Comparison of ENCODE assay signal across 23 mouse cellular contexts in the genomic region with DNA sequence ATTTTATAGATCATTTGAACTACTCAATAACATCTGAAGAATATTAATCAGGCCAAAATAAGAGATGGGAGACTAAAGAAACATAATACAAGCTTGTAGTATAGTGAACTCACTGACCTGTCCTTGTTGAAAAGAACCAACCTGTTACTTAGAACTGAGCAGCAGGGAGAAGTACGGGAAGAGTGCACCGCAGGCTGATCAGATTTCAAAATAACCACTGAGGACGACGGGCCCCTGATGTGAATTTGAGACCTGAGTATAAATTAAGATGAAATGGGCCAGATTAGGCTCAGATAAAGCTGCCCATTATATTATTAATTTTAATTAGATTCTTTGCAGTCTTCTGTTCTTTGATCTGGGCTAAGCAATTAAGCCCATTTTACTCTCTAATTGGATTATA.
A peak's percentile ranks its signal among the peaks of the same experiment; 100 is the strongest.
DNase-seq lines count a peak whose midpoint lies in the region; ATAC-seq and TF ChIP-seq lines count a peak whose summit lies in the region.
"Had no signal": no experiment of that assay in that cellular context is flagged by ENCODE, and none has a peak within 500 bp of the region (broad histone marks: within the 10 kb centered on the region; RNA-seq: fewer than 3 reads in every experiment).

No protein-coding gene starts in this region.

- H3K4me2 ChIP-seq in embryonic facial prominence, embryonic 14.5 days (ENCODE audit: low read depth, low read length), result no peak overlapping the region
- no peak overlapping the region for H3K4me2 ChIP-seq in forebrain, embryonic 11.5 days (ENCODE audit: low read depth, low read length, severe bottlenecking)
- no peak overlapping the region for H3K4me2 ChIP-seq in forebrain, embryonic 13.5 days
- no peak overlapping the region for H3K4me2 ChIP-seq in forebrain, embryonic 12.5 days
- H3K4me2 ChIP-seq in forebrain, embryonic 16.5 days (ENCODE audit: low read length), result no peak overlapping the region
- H3K4me2 ChIP-seq in intestine, embryonic 16.5 days (ENCODE audit: low read depth, low read length), result no peak overlapping the region

- ATAC-seq in embryonic facial prominence, embryonic 14.5 days (ENCODE audit: low read depth), result peak; percentile 65; the same call in 1 of the 2 replicates
- ATAC-seq in forebrain, embryonic 11.5 days (replicated peaks; ENCODE audit: low FRiP score), result peak; percentile 67; the same call in 1 of the 2 replicates
- ATAC-seq in forebrain, embryonic 13.5 days, result no peak
- ATAC-seq in forebrain, embryonic 12.5 days (ENCODE audit: low FRiP score), result peak; percentile 53; the same call in 1 of the 2 replicates
- no peak for ATAC-seq in forebrain, embryonic 16.5 days
- ATAC-seq in intestine, embryonic 16.5 days, result no peak
- ATAC-seq: activated CD4-positive, CD25-positive, alpha-beta regulatory T cell, adult 4 months; CD4-positive, CD25-positive, alpha-beta regulatory T cell, adult 4 months; Patski had no signal

- no peak overlapping the region for H3K4me3 ChIP-seq in embryonic facial prominence, embryonic 14.5 days (ENCODE audit: low read depth, low read length)
- H3K4me3 ChIP-seq in embryonic facial prominence, embryonic 10.5 days, result no peak overlapping the region
- no peak overlapping the region for H3K4me3 ChIP-seq in forebrain, embryonic 11.5 days (ENCODE audit: low read depth, low read length)
- no peak overlapping the region for H3K4me3 ChIP-seq in forebrain, embryonic 13.5 days
- no peak overlapping the region for H3K4me3 ChIP-seq in forebrain, embryonic 12.5 days (replicated peaks)
- H3K4me3 ChIP-seq in forebrain, embryonic 16.5 days (replicated peaks; ENCODE audit: low read length), result no peak overlapping the region
- H3K4me3 ChIP-seq in intestine, embryonic 16.5 days (ENCODE audit: low read length), result no peak overlapping the region

- H3K27ac ChIP-seq in embryonic facial prominence, embryonic 14.5 days (replicated peaks; ENCODE audit: low read depth, low read length), result no peak overlapping the region
- H3K27ac ChIP-seq in embryonic facial prominence, embryonic 10.5 days (replicated peaks), result no peak overlapping the region
- no peak overlapping the region for H3K27ac ChIP-seq in forebrain, embryonic 11.5 days (ENCODE audit: low read depth, low read length)
- no peak overlapping the region for H3K27ac ChIP-seq in forebrain, embryonic 13.5 days
- H3K27ac ChIP-seq in forebrain, embryonic 12.5 days, result no peak overlapping the region
- no peak overlapping the region for H3K27ac ChIP-seq in forebrain, embryonic 16.5 days (ENCODE audit: low read length)
- no peak overlapping the region for H3K27ac ChIP-seq in intestine, embryonic 16.5 days (ENCODE audit: low read length)

- no peaks in the 10 kb centered on the region for H3K36me3 ChIP-seq in embryonic facial prominence, embryonic 14.5 days (ENCODE audit: control insufficient read depth, insufficient read depth, low read length)
- no peaks in the 10 kb centered on the region for H3K36me3 ChIP-seq in embryonic facial prominence, embryonic 10.5 days (replicated peaks)
- no peaks in the 10 kb centered on the region for H3K36me3 ChIP-seq in forebrain, embryonic 11.5 days (ENCODE audit: control insufficient read depth, insufficient read depth, low read length)
- H3K36me3 ChIP-seq in forebrain, embryonic 13.5 days (ENCODE audit: poor library complexity, severe bottlenecking), result no peaks in the 10 kb centered on the region
- H3K36me3 ChIP-seq in forebrain, embryonic 12.5 days (replicated peaks), result no peaks in the 10 kb centered on the region
- H3K36me3 ChIP-seq in forebrain, embryonic 16.5 days (ENCODE audit: control insufficient read depth, insufficient read depth), result no peaks in the 10 kb centered on the region
- H3K36me3 ChIP-seq in intestine, embryonic 16.5 days (ENCODE audit: control insufficient read depth, insufficient read depth, low read length), result no peaks in the 10 kb centered on the region
- H3K36me3 ChIP-seq: G1E had no signal

- TF ChIP-seq POLR2A in brain, embryonic 14.5 days (IDR thresholded peaks at IDR 0.05; ENCODE audit: borderline replicate concordance, extremely low read depth, insufficient read depth, insufficient read length, poor library complexity, severe bottlenecking), result no peak

- H3K9ac ChIP-seq in embryonic facial prominence, embryonic 14.5 days (ENCODE audit: low read depth, low read length), result no peak overlapping the region
- no peak overlapping the region for H3K9ac ChIP-seq in forebrain, embryonic 11.5 days (ENCODE audit: low read length)
- H3K9ac ChIP-seq in forebrain, embryonic 13.5 days, result no peak overlapping the region
- no peak overlapping the region for H3K9ac ChIP-seq in forebrain, embryonic 12.5 days
- H3K9ac ChIP-seq in forebrain, embryonic 16.5 days (replicated peaks; ENCODE audit: low read depth, low read length), result no peak overlapping the region
- no peak overlapping the region for H3K9ac ChIP-seq in intestine, embryonic 16.5 days (ENCODE audit: low read depth, low read length)

- no peaks in the 10 kb centered on the region for H3K27me3 ChIP-seq in embryonic facial prominence, embryonic 14.5 days (replicated peaks; ENCODE audit: control insufficient read depth, insufficient read depth, low read length)
- H3K27me3 ChIP-seq in embryonic facial prominence, embryonic 10.5 days (replicated peaks; ENCODE audit: low read depth, poor library complexity, severe bottlenecking), result no peaks in the 10 kb centered on the region
- H3K27me3 ChIP-seq in forebrain, embryonic 11.5 days (ENCODE audit: control insufficient read depth, insufficient read depth, low read length), result no peaks in the 10 kb centered on the region
- no peaks in the 10 kb centered on the region for H3K27me3 ChIP-seq in forebrain, embryonic 13.5 days
- no peaks in the 10 kb centered on the region for H3K27me3 ChIP-seq in forebrain, embryonic 12.5 days
- no peaks in the 10 kb centered on the region for H3K27me3 ChIP-seq in forebrain, embryonic 16.5 days (replicated peaks; ENCODE audit: control insufficient read depth, insufficient read depth, low read length)
- H3K27me3 ChIP-seq in intestine, embryonic 16.5 days (replicated peaks; ENCODE audit: control insufficient read depth, insufficient read depth, low read length), result no peaks in the 10 kb centered on the region
- H3K27me3 ChIP-seq: CH12.LX, Patski had no signal

- no peaks in the 10 kb centered on the region for H3K9me3 ChIP-seq in embryonic facial prominence, embryonic 14.5 days (ENCODE audit: control insufficient read depth, low read length)
- no peaks in the 10 kb centered on the region for H3K9me3 ChIP-seq in embryonic facial prominence, embryonic 10.5 days
- no peaks in the 10 kb centered on the region for H3K9me3 ChIP-seq in forebrain, embryonic 11.5 days (ENCODE audit: control insufficient read depth, low read length)
- H3K9me3 ChIP-seq in forebrain, embryonic 13.5 days (replicated peaks), result no peaks in the 10 kb centered on the region
- H3K9me3 ChIP-seq in forebrain, embryonic 12.5 days, result no peaks in the 10 kb centered on the region
- no peaks in the 10 kb centered on the region for H3K9me3 ChIP-seq in forebrain, embryonic 16.5 days (ENCODE audit: control insufficient read depth, low read length)
- H3K9me3 ChIP-seq in intestine, embryonic 16.5 days (ENCODE audit: control insufficient read depth, low read length), result no peaks in the 10 kb centered on the region
- H3K9me3 ChIP-seq: G1E had no signal

- TF ChIP-seq CTCF in brain, embryonic 14.5 days (IDR thresholded peaks at IDR 0.05; ENCODE audit: borderline replicate concordance, extremely low read depth, insufficient read depth, insufficient read length), result no peak

- no peaks in the 10 kb centered on the region for H3K4me1 ChIP-seq in embryonic facial prominence, embryonic 14.5 days (ENCODE audit: control insufficient read depth, insufficient read depth, low read length)
- H3K4me1 ChIP-seq in embryonic facial prominence, embryonic 10.5 days, result no peaks in the 10 kb centered on the region
- H3K4me1 ChIP-seq in forebrain, embryonic 11.5 days (replicated peaks; ENCODE audit: control insufficient read depth, insufficient read depth, low read length), result no peaks in the 10 kb centered on the region
- H3K4me1 ChIP-seq in forebrain, embryonic 13.5 days, result no peaks in the 10 kb centered on the region
- H3K4me1 ChIP-seq in forebrain, embryonic 12.5 days, result no peaks in the 10 kb centered on the region
- no peaks in the 10 kb centered on the region for H3K4me1 ChIP-seq in forebrain, embryonic 16.5 days (replicated peaks; ENCODE audit: control insufficient read depth, insufficient read depth, low read length)
- H3K4me1 ChIP-seq in intestine, embryonic 16.5 days (ENCODE audit: control insufficient read depth, insufficient read depth, low read length), result no peaks in the 10 kb centered on the region

- DNase-seq in embryonic facial prominence, embryonic 14.5 days (ENCODE audit: low spot score), result peak; percentile 5
- no peak for DNase-seq in embryonic facial prominence, embryonic 10.5 days (ENCODE audit: low spot score)
- DNase-seq in forebrain, embryonic 11.5 days (ENCODE audit: low spot score), result no peak
- DNase-seq in brain, embryonic 14.5 days (ENCODE audit: low read depth), result peak; percentile 14
- DNase-seq: adrenal gland, adult 2 months; adrenal gland, adult 8-10 months; adrenal gland, postnatal 10 days; adrenal gland, postnatal 14 days; adrenal gland, postnatal 25 days; adrenal gland, postnatal 36 days; B cell, adult 2 months; cerebellum, adult 11 months; cerebellum, adult 11-12 months; cerebellum, adult 18-20 months had no signal

- WGBS in embryonic facial prominence, embryonic 14.5 days, result 18% methylated on average over 4 of the region's 4 CpGs
- WGBS in embryonic facial prominence, embryonic 10.5 days, result 29% methylated on average over 4 of the region's 4 CpGs
- WGBS in forebrain, embryonic 11.5 days, result 40% methylated on average over 4 of the region's 4 CpGs
- 16% methylated on average over 4 of the region's 4 CpGs for WGBS in forebrain, embryonic 13.5 days
- WGBS in forebrain, embryonic 12.5 days, result 19% methylated on average over 4 of the region's 4 CpGs
- 21% methylated on average over 4 of the region's 4 CpGs for WGBS in forebrain, embryonic 16.5 days
- WGBS in intestine, embryonic 16.5 days, result 74% methylated on average over 4 of the region's 4 CpGs

Comparison
In these comparisons a context has a peak if more than half of its experiments do, and no peak if none do; other contexts are left out.
1. ATAC-seq: peak in embryonic facial prominence, embryonic 14.5 days (single experiment), forebrain, embryonic 11.5 days (single experiment) and forebrain, embryonic 12.5 days (single experiment); none in forebrain, embryonic 13.5 days (single experiment), forebrain, embryonic 16.5 days (single experiment) and intestine, embryonic 16.5 days (single experiment).
2. DNase-seq: peak in embryonic facial prominence, embryonic 14.5 days (single experiment) and brain, embryonic 14.5 days (single experiment); none in embryonic facial prominence, embryonic 10.5 days (single experiment) and forebrain, embryonic 11.5 days (single experiment).